In the genomic region with DNA sequence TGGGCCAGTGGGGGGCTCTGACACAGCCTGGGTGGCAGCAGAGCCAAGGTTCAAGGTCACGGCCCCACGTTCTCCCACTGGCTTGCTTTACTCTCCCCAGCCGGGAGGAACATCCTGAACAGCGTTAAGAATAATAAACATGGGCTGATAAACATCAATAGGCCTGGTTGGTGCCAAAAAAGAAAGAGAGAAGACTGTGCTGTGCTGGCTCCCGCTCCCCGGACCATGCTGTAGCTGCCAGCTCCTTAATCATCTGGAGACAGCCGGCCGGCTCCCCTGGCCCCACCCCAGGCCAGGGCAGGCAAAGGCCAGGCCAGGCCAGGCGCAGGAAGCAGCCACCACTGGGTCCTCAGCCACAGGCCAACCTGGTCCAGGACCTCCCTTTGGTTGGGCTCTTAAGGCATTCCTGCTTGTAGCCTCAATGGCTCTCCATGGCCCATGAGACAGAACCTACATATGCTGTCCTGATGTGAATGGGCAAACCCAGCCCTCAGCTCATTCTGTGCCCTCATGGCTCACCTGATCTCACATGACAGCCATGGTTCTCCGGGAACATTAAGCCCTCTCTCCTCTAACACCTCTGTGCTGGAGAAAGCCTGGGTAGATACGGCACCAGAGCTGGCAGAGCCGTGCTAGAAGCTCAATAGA, we compare ENCODE assay signal across 8 mouse cellular contexts.
DNase-seq lines count a peak whose midpoint lies in the region; ATAC-seq and TF ChIP-seq lines count a peak whose summit lies in the region.

No protein-coding gene starts in this region.

- no peaks in the 10 kb centered on the region for H3K79me2 ChIP-seq in C2C12 (ENCODE audit: control insufficient read depth, insufficient read depth)

- H3K36me3 ChIP-seq in C2C12 (ENCODE audit: control insufficient read depth, insufficient read depth), result no peaks in the 10 kb centered on the region
- no peaks in the 10 kb centered on the region for H3K36me3 ChIP-seq in heart, embryonic 14.5 days (ENCODE audit: control insufficient read depth, insufficient read depth, low read length)

- WGBS in heart, embryonic 14.5 days, result 35% methylated on average over 12 of the region's 12 CpGs
- 36% methylated on average over 12 of the region's 12 CpGs for WGBS in lung, adult 2 months

- no peak for TF ChIP-seq POLR2A in lung, adult 2 months (IDR thresholded peaks at IDR 0.05; ENCODE audit: borderline replicate concordance, extremely low read depth, low read depth, low read length)

- DNase-seq in adrenal gland, postnatal 10 days, result peak; percentile 68
- peak; percentile 22 for DNase-seq in lung, adult 2 months
- no peak for DNase-seq in frontal cortex, postnatal 10 days (ENCODE audit: low spot score in 2 of 2)
- DNase-seq in left cerebral cortex, adult 11 months (ENCODE audit: low spot score), result no peak
- DNase-seq in spleen, adult 18-20 months, result no peak
- DNase-seq in urinary bladder, postnatal 25 days (ENCODE audit: low spot score), result no peak

- H3K9ac ChIP-seq in heart, embryonic 14.5 days (ENCODE audit: low read length), result no peak overlapping the region

- no peak overlapping the region for H3ac ChIP-seq in C2C12 (ENCODE audit: control insufficient read depth, insufficient read length, low read depth)

- no peak overlapping the region for H3K4me3 ChIP-seq in C2C12 (ENCODE audit: insufficient read depth, poor library complexity, severe bottlenecking)
- H3K4me3 ChIP-seq in heart, embryonic 14.5 days (ENCODE audit: control insufficient read depth in 1 of 2, insufficient read depth in 1 of 2, low read depth in 1 of 2, low read length in 2 of 2), result no peak overlapping the region
- no peak overlapping the region for H3K4me3 ChIP-seq in lung, adult 2 months (replicated peaks; ENCODE audit: extremely low read depth, low read depth, low read length)

- no peaks in the 10 kb centered on the region for H3K9me3 ChIP-seq in heart, embryonic 14.5 days (ENCODE audit: control insufficient read depth, low read length)

- TF ChIP-seq CTCF in C2C12 (IDR thresholded peaks at IDR 0.05; ENCODE audit: control insufficient read depth, insufficient read depth, insufficient read length), result no peak
- TF ChIP-seq CTCF in lung, adult 2 months (IDR thresholded peaks at IDR 0.05; ENCODE audit: insufficient read depth, low read length), result no peak

- no peak overlapping the region for H3K4me2 ChIP-seq in heart, embryonic 14.5 days (ENCODE audit: low read length)

- peaks cover 10 to 21% of the 10 kb centered on the region in 2 experiments; a peak in 3 of 4 replicates for H3K4me1 ChIP-seq in heart, embryonic 14.5 days (ENCODE audit: control insufficient read depth in 2 of 2, insufficient read depth in 2 of 2, low read length in 2 of 2)
- peaks cover 3% of the 10 kb centered on the region; the same call in 1 of the 2 replicates for H3K4me1 ChIP-seq in lung, adult 2 months (ENCODE audit: control insufficient read depth, insufficient read depth, low read length)

- H3K27me3 ChIP-seq in C2C12 (ENCODE audit: control insufficient read depth, insufficient read depth, insufficient read length), result no peaks in the 10 kb centered on the region
- H3K27me3 ChIP-seq in heart, embryonic 14.5 days (ENCODE audit: control insufficient read depth, insufficient read depth, low read length), result peaks cover 3% of the 10 kb centered on the region; the same call in 1 of the 2 replicates

- no peak overlapping the region for H3K27ac ChIP-seq in heart, embryonic 14.5 days (replicated peaks in 1 of 2; ENCODE audit: control insufficient read depth in 1 of 2, insufficient read depth in 1 of 2, low read depth in 2 of 2, low read length in 2 of 2)

- 0 out of 2 replicates have a peak, but pooled peaks have one; percentile 29 for ATAC-seq in heart, embryonic 14.5 days (ENCODE audit: insufficient number of reproducible peaks, insufficient read depth, low FRiP score, low read depth)

- H3K79me3 ChIP-seq in C2C12 (ENCODE audit: low read depth), result no peaks in the 10 kb centered on the region

TF ChIP-seq in C2C12, 6 proteins besides CTCF, POLR2A, EP300 and RAD21:
- no peak for TF ChIP-seq MYOG (IDR thresholded peaks at IDR 0.05; ENCODE audit: control insufficient read depth, extremely low read depth, insufficient read length)
- peak; percentile 26 for TF ChIP-seq MAX (IDR thresholded peaks at IDR 0.05)
- no peak for TF ChIP-seq CEBPB (IDR thresholded peaks at IDR 0.05; ENCODE audit: low read depth)
- no peak for TF ChIP-seq FOSL1 (IDR thresholded peaks at IDR 0.05; ENCODE audit: insufficient read depth, low read length, poor library complexity, severe bottlenecking)
- TF ChIP-seq USF1 (IDR thresholded peaks at IDR 0.05; ENCODE audit: low read depth), result no peak
- TF ChIP-seq MYOD1 (IDR thresholded peaks at IDR 0.05; ENCODE audit: control insufficient read depth, insufficient read length, low read depth), result no peak

Comparison
In these comparisons a context has a peak if more than half of its experiments do, and no peak if none do; other contexts are left out.
1. DNase-seq: peak in adrenal gland, postnatal 10 days (single experiment) and lung, adult 2 months (single experiment); none in frontal cortex, postnatal 10 days (0 of 2), left cerebral cortex, adult 11 months (single experiment), spleen, adult 18-20 months (0 of 2) and urinary bladder, postnatal 25 days (single experiment).